9 mouse cellular contexts compared by ENCODE assay signal in genomic region chr4:116649411-116649810, GRCm38 (mm10). TPM values are rescaled to one million over a fixed set of nuclear protein-coding genes. Genes with fewer than 3 reads are reported as not detected.
DNase-seq lines count a peak whose midpoint lies in the region; ATAC-seq and TF ChIP-seq lines count a peak whose summit lies in the region.
"Had no signal": no experiment of that assay in that cellular context is flagged by ENCODE, and none has a peak within 500 bp of the region (broad histone marks: within the 10 kb centered on the region; RNA-seq: fewer than 3 reads in every experiment).

No protein-coding gene starts in this region.

- TF ChIP-seq CTCF in hindbrain, postnatal 0 days (IDR thresholded peaks at IDR 0.05; ENCODE audit: low read depth), result no peak
- TF ChIP-seq CTCF in left cerebral cortex, adult 2 months (IDR thresholded peaks at IDR 0.05), result no peak

- H3K9me3 ChIP-seq in heart, embryonic 10.5 days, result no peaks in the 10 kb centered on the region
- H3K9me3 ChIP-seq in hindbrain, postnatal 0 days (ENCODE audit: low read length), result no peaks in the 10 kb centered on the region
- no peaks in the 10 kb centered on the region for H3K9me3 ChIP-seq in midbrain, embryonic 11.5 days (ENCODE audit: control insufficient read depth, low read length)

- peaks cover 30% of the 10 kb centered on the region for H3K4me1 ChIP-seq in heart, embryonic 10.5 days
- H3K4me1 ChIP-seq in hindbrain, postnatal 0 days (ENCODE audit: insufficient read depth, low read length), result peaks cover 5% of the 10 kb centered on the region; the same call in 1 of the 2 replicates
- H3K4me1 ChIP-seq in midbrain, embryonic 11.5 days (ENCODE audit: control insufficient read depth, insufficient read depth, low read length), result peaks cover 15% of the 10 kb centered on the region

- no peak for DNase-seq in heart, embryonic 10.5 days (ENCODE audit: low spot score)
- no peak for DNase-seq in heart, adult 9 months (ENCODE audit: low spot score in 2 of 2)
- peak; percentile 50 for DNase-seq in c-Kit-positive CD71-positive TER-119-negative erythroid progenitor cells, embryonic 14.5 days (ENCODE audit: low read depth)
- DNase-seq in hindbrain, postnatal 0 days (ENCODE audit: low spot score), result no peak
- no peak for DNase-seq in midbrain, embryonic 11.5 days (ENCODE audit: low spot score, missing footprints)
- DNase-seq in left cerebral cortex, adult 2 months (ENCODE audit: extremely low spot score in 1 of 2, low spot score in 2 of 2), result no peak
- no peak for DNase-seq in layer of hippocampus, adult 9-10 months (ENCODE audit: low spot score)
- no peak for DNase-seq in gastrocnemius, postnatal 4 days (ENCODE audit: low spot score in 2 of 2)
- DNase-seq: adrenal gland, adult 8-10 months had no signal

- intact Hi-C loops in left cerebral cortex, adult 2 months (cut with DNase I), result no loop called here

- H3K36me3 ChIP-seq in heart, embryonic 10.5 days, result peaks cover 46% of the 10 kb centered on the region
- H3K36me3 ChIP-seq in hindbrain, postnatal 0 days (ENCODE audit: insufficient read depth, low read length), result peaks cover 9% of the 10 kb centered on the region
- peaks cover 7% of the 10 kb centered on the region for H3K36me3 ChIP-seq in midbrain, embryonic 11.5 days (ENCODE audit: control insufficient read depth, insufficient read depth, low read length)

- no peaks in the 10 kb centered on the region for H3K27me3 ChIP-seq in heart, embryonic 10.5 days (ENCODE audit: insufficient read depth, poor library complexity, severe bottlenecking)
- no peaks in the 10 kb centered on the region for H3K27me3 ChIP-seq in hindbrain, postnatal 0 days (ENCODE audit: insufficient read depth, low read length)
- H3K27me3 ChIP-seq in midbrain, embryonic 11.5 days (ENCODE audit: control insufficient read depth, insufficient read depth, low read length), result no peaks in the 10 kb centered on the region

- no peak for ATAC-seq in hindbrain, postnatal 0 days
- no peak for ATAC-seq in midbrain, embryonic 11.5 days (ENCODE audit: low FRiP score)

- H3K4me2 ChIP-seq in hindbrain, postnatal 0 days (ENCODE audit: low read depth, low read length), result peak overlapping the region; percentile 72
- peak overlapping the region; percentile 60; the same call in 1 of the 2 replicates for H3K4me2 ChIP-seq in midbrain, embryonic 11.5 days

- no peak overlapping the region for H3K9ac ChIP-seq in hindbrain, postnatal 0 days (replicated peaks; ENCODE audit: low read length)
- no peak overlapping the region for H3K9ac ChIP-seq in midbrain, embryonic 11.5 days (ENCODE audit: low read length)

- WGBS in heart, embryonic 10.5 days, result 98% methylated on average over 2 of the region's 2 CpGs
- 97% methylated on average over 2 of the region's 2 CpGs for WGBS in hindbrain, postnatal 0 days
- WGBS in midbrain, embryonic 11.5 days, result 97% methylated on average over 2 of the region's 2 CpGs

- peak overlapping the region; percentile 97 for H3K4me3 ChIP-seq in heart, embryonic 10.5 days
- 0 out of 2 replicates have a peak overlapping the region, but pooled peaks have one; percentile 86 for H3K4me3 ChIP-seq in hindbrain, postnatal 0 days (ENCODE audit: low read length)
- H3K4me3 ChIP-seq in midbrain, embryonic 11.5 days (ENCODE audit: low read depth, low read length), result no peak overlapping the region
- H3K4me3 ChIP-seq in left cerebral cortex, adult 2 months, result no peak overlapping the region

- H3K27ac ChIP-seq in heart, embryonic 10.5 days, result no peak overlapping the region
- no peak overlapping the region for H3K27ac ChIP-seq in hindbrain, postnatal 0 days
- no peak overlapping the region for H3K27ac ChIP-seq in midbrain, embryonic 11.5 days (ENCODE audit: low read depth, low read length)
- H3K27ac ChIP-seq in left cerebral cortex, adult 2 months, result no peak overlapping the region

RNA-seq across cellular contexts. Expression of gene Akr1a1, which starts 2.1 kb away (rescaled TPM):
- 664 and 694 TPM in 2 replicates for polyA plus RNA-seq in heart, embryonic 10.5 days (2016; fragmentation: Nextera tagmentation; extraction: Ambion mirVana)
- total RNA-seq in hindbrain, postnatal 0 days (2014; rRNA removed), result 523 and 571 TPM in 2 replicates
- polyA plus RNA-seq in hindbrain, postnatal 0 days (2015; fragmentation: Nextera tagmentation; extraction: Ambion mirVana), result 752 and 790 TPM in 2 replicates
- 544 TPM in 2 replicates for polyA plus RNA-seq in midbrain, embryonic 11.5 days (2014; fragmentation: Nextera tagmentation; extraction: Ambion mirVana)
- total RNA-seq in left cerebral cortex, adult 2 months (2021), result 100 to 1,000 TPM; 376 to 408 TPM
- 100 to 1,000 TPM; 452 to 457 TPM for total RNA-seq in gastrocnemius, postnatal 4 days (2021)

RNA-seq across cellular contexts. Expression of gene Nasp, which starts 21.7 kb away (rescaled TPM):
- 130 and 174 TPM in 2 replicates for polyA plus RNA-seq in heart, embryonic 10.5 days (2016; fragmentation: Nextera tagmentation; extraction: Ambion mirVana)
- 40.5 and 53.2 TPM in 2 replicates for total RNA-seq in hindbrain, postnatal 0 days (2014; rRNA removed)
- 73.9 and 78.7 TPM in 2 replicates for polyA plus RNA-seq in hindbrain, postnatal 0 days (2015; fragmentation: Nextera tagmentation; extraction: Ambion mirVana)
- polyA plus RNA-seq in midbrain, embryonic 11.5 days (2014; fragmentation: Nextera tagmentation; extraction: Ambion mirVana), result 304 and 328 TPM in 2 replicates
- 10 to 100 TPM; 32.6 to 34.9 TPM for total RNA-seq in left cerebral cortex, adult 2 months (2021)
- 10 to 100 TPM; 43.8 to 55.2 TPM for total RNA-seq in gastrocnemius, postnatal 4 days (2021)

RNA-seq across cellular contexts. Expression of gene Prdx1, which starts 35.9 kb away (rescaled TPM):
- polyA plus RNA-seq in heart, embryonic 10.5 days (2016; fragmentation: Nextera tagmentation; extraction: Ambion mirVana), result 1,191 and 1,224 TPM in 2 replicates
- total RNA-seq in hindbrain, postnatal 0 days (2014; rRNA removed), result 119 and 136 TPM in 2 replicates
- polyA plus RNA-seq in hindbrain, postnatal 0 days (2015; fragmentation: Nextera tagmentation; extraction: Ambion mirVana), result 589 and 626 TPM in 2 replicates
- 1,035 and 1,053 TPM in 2 replicates for polyA plus RNA-seq in midbrain, embryonic 11.5 days (2014; fragmentation: Nextera tagmentation; extraction: Ambion mirVana)
- 100 to 1,000 TPM; 136 to 139 TPM for total RNA-seq in left cerebral cortex, adult 2 months (2021)
- total RNA-seq in gastrocnemius, postnatal 4 days (2021), result 100 to 1,000 TPM; 246 to 251 TPM

RNA-seq across cellular contexts. Expression of gene Ccdc17, which starts 53.0 kb away (rescaled TPM):
- 1.7 and 2.8 TPM in 2 replicates for polyA plus RNA-seq in heart, embryonic 10.5 days (2016; fragmentation: Nextera tagmentation; extraction: Ambion mirVana)
- 1.1 and 3.7 TPM in 2 replicates for total RNA-seq in hindbrain, postnatal 0 days (2014; rRNA removed)
- 4.2 and 5.8 TPM in 2 replicates for polyA plus RNA-seq in hindbrain, postnatal 0 days (2015; fragmentation: Nextera tagmentation; extraction: Ambion mirVana)
- polyA plus RNA-seq in midbrain, embryonic 11.5 days (2014; fragmentation: Nextera tagmentation; extraction: Ambion mirVana), result 1.7 and 2.6 TPM in 2 replicates
- 1 to 10 TPM; 5.7 to 6.0 TPM for total RNA-seq in left cerebral cortex, adult 2 months (2021)
- total RNA-seq in gastrocnemius, postnatal 4 days (2021), result 1 to 10 TPM; 4.1 to 4.6 TPM

RNA-seq across cellular contexts. Expression of gene Mmachc, which starts 58.8 kb away (rescaled TPM):
- polyA plus RNA-seq in heart, embryonic 10.5 days (2016; fragmentation: Nextera tagmentation; extraction: Ambion mirVana), result 33.6 and 37.0 TPM in 2 replicates
- 20.5 and 20.6 TPM in 2 replicates for total RNA-seq in hindbrain, postnatal 0 days (2014; rRNA removed)
- polyA plus RNA-seq in hindbrain, postnatal 0 days (2015; fragmentation: Nextera tagmentation; extraction: Ambion mirVana), result 20.2 TPM in 2 replicates
- polyA plus RNA-seq in midbrain, embryonic 11.5 days (2014; fragmentation: Nextera tagmentation; extraction: Ambion mirVana), result 23.6 and 28.0 TPM in 2 replicates
- total RNA-seq in left cerebral cortex, adult 2 months (2021), result 10 to 100 TPM; 15.2 to 15.4 TPM
- total RNA-seq in gastrocnemius, postnatal 4 days (2021), result 10 to 100 TPM; 18.2 to 20.5 TPM

Comparison
In these comparisons a context has a peak if more than half of its experiments do, and no peak if none do; other contexts are left out.
1. H3K4me3 ChIP-seq: peak in heart, embryonic 10.5 days (single experiment) and hindbrain, postnatal 0 days (single experiment); none in midbrain, embryonic 11.5 days (single experiment) and left cerebral cortex, adult 2 months (single experiment).